Mouse (Mus musculus): ENCODE data around the gene Ptgis. TPM values are rescaled to one million over a fixed set of nuclear protein-coding genes. Genes with fewer than 3 reads are reported as not detected.

Ptgis gene
- total RNA-seq, 1 experiment from 2014 or later: 24.9 TPM

DNA sequence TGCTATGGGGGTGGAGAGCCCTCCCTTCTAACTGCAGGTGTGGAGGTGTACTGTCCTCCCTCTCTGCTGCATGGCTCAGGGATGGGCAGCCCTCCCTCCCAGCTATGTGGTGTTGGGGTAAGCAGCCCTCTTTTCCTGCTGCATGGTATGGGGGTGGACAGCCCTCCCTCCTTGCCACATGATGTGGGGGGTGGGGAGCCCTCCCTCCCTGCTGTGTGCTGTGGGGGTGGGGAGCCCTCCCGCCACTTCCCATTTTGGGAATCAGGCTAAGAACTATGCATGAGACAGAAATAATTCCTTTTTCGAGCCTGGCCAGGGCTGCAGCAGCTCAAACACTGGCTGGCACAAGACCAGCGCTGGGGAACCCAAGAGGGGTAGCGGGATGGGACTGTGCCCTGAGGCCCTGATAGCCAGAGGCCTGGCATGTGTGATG lies 84.8 kb downstream of the Ptgis start:
- DNase-seq: no peak

GRCm38 (mm10) chr2:167150880-167151279 lies 89.5 kb downstream of the Ptgis start:
- no peak for DNase-seq

DNA sequence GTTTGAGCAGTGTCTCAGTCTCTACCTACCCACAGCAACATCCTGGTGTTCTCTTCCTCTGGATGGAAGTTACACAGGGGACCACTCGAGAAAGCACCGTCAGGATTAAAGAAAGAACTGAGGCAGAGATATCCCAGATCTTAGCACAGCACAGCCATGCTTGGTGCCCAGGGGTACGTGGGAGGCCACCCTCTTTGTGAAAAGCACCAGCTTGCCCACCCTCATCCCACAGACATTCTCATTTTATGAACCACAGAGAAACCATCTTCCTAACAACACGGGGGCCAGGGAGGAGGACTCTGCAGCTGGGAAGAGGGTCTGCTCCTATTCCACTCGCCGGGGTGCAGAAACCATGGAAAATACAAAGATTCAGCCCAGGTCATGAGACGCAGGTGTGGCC lies 90.3 kb downstream of the Ptgis start:
- no peak for DNase-seq

- DNase-seq: no peak
Observed at GRCm38 (mm10) chr2:167149035-167149434, 91.4 kb downstream of the Ptgis start.

DNA sequence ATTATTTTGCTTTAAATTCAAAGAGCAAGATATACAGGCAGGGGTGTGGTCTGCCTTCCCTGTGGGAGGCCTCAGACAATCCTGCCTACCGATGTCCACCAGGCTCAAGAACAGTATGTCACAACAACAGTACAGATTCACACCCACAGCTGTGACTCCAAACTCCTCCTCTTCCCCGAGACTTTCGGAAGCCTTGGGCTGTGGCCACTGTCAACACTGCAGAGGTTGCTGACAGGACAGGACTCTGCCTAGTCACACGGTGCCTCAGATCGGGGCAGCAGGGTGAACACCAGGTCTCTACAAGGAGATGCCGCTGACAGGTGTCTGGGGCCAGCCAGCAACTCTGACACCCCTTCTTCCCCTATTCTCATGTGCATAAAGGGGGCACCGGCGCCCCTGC lies 92.7 kb downstream of the Ptgis start:
- DNase-seq: no peak

DNA sequence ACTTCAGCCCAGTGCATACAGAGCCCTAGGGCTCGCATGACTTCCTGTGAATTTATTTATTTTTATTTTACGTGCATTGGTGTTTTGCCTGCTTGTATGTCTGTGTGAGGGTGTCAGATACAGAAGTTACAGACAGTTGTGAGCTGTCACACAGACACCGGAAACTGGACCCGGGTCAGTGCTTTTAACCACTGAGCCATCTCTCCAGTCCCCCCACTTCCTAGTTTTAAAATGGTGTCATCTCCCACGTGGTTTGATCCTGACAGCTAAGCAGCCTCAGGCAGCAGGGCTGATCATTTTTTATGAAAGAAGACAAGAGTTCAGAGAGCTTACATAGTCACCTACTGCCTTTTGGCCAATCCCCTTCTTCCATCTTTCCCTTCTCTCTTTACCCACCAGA lies 94.5 kb downstream of the Ptgis start:
- no peak for DNase-seq

- no peak for DNase-seq
Observed at GRCm38 (mm10) chr2:167144439-167145307, 95.7 kb downstream of the Ptgis start.

DNA sequence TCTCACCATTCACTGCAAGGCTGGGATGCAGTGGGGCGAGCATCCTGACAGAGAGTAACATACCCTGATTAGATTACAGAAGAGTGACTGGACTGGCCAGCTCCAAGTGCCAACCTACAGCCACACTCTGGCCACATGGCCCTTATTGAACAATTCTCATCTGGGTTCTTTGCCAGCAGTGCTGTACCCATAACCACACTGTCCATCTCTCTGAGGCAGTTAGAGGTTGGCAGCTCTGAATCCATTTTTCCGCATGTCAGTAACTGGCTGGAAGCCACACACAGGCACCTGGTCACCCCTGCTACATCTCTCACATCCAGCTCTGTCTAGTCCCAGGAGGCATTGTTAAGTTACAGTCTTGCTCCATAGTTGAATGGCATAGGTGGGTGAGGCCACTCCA lies 96.5 kb downstream of the Ptgis start:
- DNase-seq: no peak

DNA sequence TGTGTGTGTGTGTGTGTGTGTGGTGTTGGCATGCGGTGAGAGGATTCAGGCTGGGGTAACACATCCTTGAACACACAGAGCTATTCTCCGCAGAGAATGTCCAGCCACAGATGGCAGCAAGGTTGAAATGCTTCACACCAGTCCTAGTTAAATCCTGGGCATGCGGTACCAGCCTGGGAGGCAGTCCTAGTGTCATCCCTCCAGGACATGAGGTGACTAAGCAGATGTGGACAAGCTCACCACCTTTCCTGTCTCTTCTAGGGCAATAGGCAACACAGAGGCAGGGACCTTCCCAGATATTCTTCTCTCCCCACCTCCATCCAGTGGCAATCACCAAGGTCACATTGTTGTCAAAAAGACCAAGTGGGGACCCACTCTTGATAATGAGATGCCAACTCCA lies 98.1 kb downstream of the Ptgis start:
- no peak for DNase-seq

DNA sequence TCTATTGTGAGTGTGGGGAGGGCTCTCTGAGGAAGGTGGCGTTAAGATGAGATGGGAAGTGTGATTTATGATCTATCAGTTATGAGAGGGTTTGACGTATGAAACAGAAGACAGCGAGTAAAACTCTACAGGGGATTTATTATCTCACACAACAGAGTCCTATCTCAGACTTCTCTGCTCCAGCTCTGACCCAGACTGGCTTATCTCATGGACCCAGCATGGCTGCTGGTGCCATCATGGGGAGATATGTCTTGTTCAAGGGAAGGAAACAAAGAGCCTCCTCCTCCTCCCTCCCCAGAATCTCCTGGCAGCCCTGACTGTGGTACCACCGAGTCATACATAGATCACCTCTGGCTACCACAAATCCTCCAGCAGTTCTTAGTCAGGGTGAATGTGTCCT lies 98.6 kb downstream of the Ptgis start:
- DNase-seq: no peak

Other genes starting within 250 kb of the Ptgis start
- 88.6 and 93.2 TPM in 2 replicates for gene Stau1, start 244.3 kb downstream of the Ptgis start, total RNA-seq (2021)
- 33.6 and 35.8 TPM in 2 replicates for gene Ddx27, start 225.4 kb downstream of the Ptgis start, total RNA-seq (2021)
- gene Znfx1, start 177.6 kb downstream of the Ptgis start, total RNA-seq (2021): 49.2 and 51.7 TPM in 2 replicates
- 10.8 and 14.5 TPM in 2 replicates for gene Kcnb1, start 50.4 kb downstream of the Ptgis start, total RNA-seq (2021)
- gene B4galt5, start 108.6 kb upstream of the Ptgis start, total RNA-seq (2021): 72.9 and 78.8 TPM in 2 replicates
- 42.1 and 51.9 TPM in 2 replicates for gene Slc9a8, start 181.1 kb upstream of the Ptgis start, total RNA-seq (2021)

Data from adrenal gland, postnatal 25 days (tissue).